Mouse (Mus musculus): ENCODE data around the gene Prr5.

DNA sequence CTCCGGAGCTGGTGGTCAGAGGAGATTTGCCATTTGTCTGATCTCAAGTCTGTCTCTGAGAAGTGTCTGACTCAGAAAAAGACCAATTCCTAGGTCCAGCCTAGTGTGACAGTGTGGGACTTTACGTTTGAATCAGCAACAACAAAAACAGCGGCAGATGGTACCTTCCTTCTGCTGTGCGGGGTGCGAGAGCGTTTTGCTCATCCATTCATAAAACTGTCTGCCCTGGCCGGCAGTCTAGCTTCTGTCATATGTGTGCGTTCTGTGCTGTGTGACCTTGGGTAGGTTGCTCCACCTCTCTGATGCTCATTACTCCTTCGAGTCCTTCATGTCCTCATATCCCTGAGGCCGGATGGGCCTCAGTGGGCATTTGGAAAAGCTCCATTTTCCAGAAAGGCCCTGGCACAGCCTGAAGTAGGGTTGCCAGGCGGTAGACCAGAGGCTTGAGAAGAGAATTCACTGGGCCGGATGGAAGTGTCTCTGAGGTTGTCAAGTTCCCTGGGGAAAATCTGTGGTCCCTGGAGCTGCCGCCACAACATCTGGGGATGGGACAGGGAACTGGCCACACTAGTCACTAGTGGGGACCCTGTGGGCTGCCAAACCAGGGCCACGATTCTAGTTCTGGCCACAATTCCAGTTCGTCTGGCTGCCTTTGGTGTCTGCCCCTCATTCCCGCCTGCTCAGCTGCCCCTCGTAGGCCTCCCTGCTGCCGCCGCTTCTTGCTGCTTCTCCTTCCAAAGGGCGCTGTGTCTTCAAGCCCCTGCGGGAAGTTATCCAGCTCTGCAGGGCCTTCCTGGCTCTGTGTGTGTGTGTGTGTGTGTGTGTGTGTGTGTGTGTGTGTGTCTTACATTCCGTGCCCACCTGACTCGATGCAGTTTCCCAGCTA lies 594 bp downstream of the Prr5 start:
- TF ChIP-seq CTCF (IDR thresholded peaks at IDR 0.05; ENCODE audit: low read depth) (no peak), EP300 (IDR thresholded peaks at IDR 0.05; ENCODE audit: low read depth) (no peak)
